Mouse (Mus musculus) liver, adult 2 months (tissue): Measurements from ENCODE around the gene Kcnj5.

Experiments
- CTCF ChIP-seq: fragments of 200-500 bp; IDR thresholded peaks from 2 replicates; pipeline ENCODE4 v1.5.1; 2011; ENCODE audit warnings: low read depth, low read length, control low read depth
- POLR2A ChIP-seq: fragments of 200-500 bp; IDR thresholded peaks from 2 replicates; pipeline ENCODE4 v1.6.1; 2011; ENCODE audit warnings: low read length, control low read depth; ENCODE audit not compliant: insufficient read depth; ENCODE audit errors: extremely low read depth

- no peak for TF ChIP-seq POLR2A
- TF ChIP-seq CTCF: no peak
Measured at GRCm38 (mm10) chr9:32349344-32349743, 5.2 kb upstream of the Kcnj5 start.
